Mouse (Mus musculus) spleen, adult 2 months (tissue): Measurements from ENCODE around the gene Synpo2.

Experiments used
- CTCF ChIP-seq: fragments of 200-500 bp; IDR thresholded peaks from 2 replicates; pipeline ENCODE4 v1.5.1; 2011; ENCODE audit warnings: mild to moderate bottlenecking, inconsistent platforms; ENCODE audit not compliant: insufficient read depth, insufficient read length, insufficient replicate concordance; ENCODE audit errors: extremely low read depth
- POLR2A ChIP-seq: fragments of 200-500 bp; IDR thresholded peaks from 2 replicates; pipeline ENCODE4 v1.6.1; 2011; ENCODE audit warnings: low read depth, low read length, inconsistent platforms

DNA sequence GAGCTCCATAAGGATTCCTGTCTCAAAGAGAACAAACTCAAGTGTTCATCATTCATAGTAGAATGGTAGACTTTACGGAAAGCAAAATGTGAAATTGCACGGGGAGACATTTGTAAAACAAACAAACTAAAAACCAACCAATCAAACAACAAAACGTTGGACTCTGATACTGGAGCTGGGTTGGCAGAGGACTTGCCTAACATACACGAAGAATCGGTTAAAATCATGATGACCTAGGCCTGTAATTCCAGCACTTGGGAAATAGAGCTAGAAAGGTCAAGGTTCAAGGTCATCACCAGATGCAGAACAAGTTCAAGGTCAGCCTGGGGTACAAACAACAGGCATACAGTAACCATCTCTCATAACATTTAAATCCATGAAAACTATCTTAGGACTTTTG lies 147.7 kb downstream of the Synpo2 start:
- no peak for TF ChIP-seq POLR2A
- TF ChIP-seq CTCF, result no peak
